Mouse (Mus musculus): ENCODE data around the gene Gm45140.

Gm45140 gene

GRCm38 (mm10) chr6:87742804-87743203, 92.8 kb downstream of the Gm45140 start:
- DNase-seq (ENCODE audit: low read depth, low spot score), result peak; percentile 47

- no peak for DNase-seq (ENCODE audit: low read depth, low spot score)
Measured at GRCm38 (mm10) chr6:87741978-87742377, 93.6 kb downstream of the Gm45140 start.

- DNase-seq (ENCODE audit: low read depth, low spot score), result no peak
Measured at GRCm38 (mm10) chr6:87740496-87740895, 95.1 kb downstream of the Gm45140 start.

GRCm38 (mm10) chr6:87739898-87740297, 95.7 kb downstream of the Gm45140 start:
- DNase-seq (ENCODE audit: low read depth, low spot score), result no peak

Measured in 3T3-L1 (cell line).